8 mouse cellular contexts compared by ENCODE assay signal in genomic region chr8:109436830-109437567, GRCm38 (mm10). TPM values are rescaled to one million over a fixed set of nuclear protein-coding genes. Genes with fewer than 3 reads are reported as not detected.
DNase-seq lines count a peak whose midpoint lies in the region; ATAC-seq and TF ChIP-seq lines count a peak whose summit lies in the region.

No protein-coding gene starts in this region.

- no peak overlapping the region for H3K27ac ChIP-seq in layer of hippocampus, adult 2 months
- H3K27ac ChIP-seq in limb, embryonic 10.5 days, result peak overlapping the region; percentile 78; the same call in 1 of the 2 replicates
- peak overlapping the region; percentile 78 for H3K27ac ChIP-seq in neural tube, embryonic 15.5 days (replicated peaks)

- H3K4me1 ChIP-seq in limb, embryonic 10.5 days, result peaks cover 11% of the 10 kb centered on the region
- peaks cover 6% of the 10 kb centered on the region for H3K4me1 ChIP-seq in neural tube, embryonic 15.5 days

- H3K9ac ChIP-seq in neural tube, embryonic 15.5 days (replicated peaks), result no peak overlapping the region

- intact Hi-C loops in gastrocnemius, postnatal 14 days (cut with DNase I; ENCODE audit: low total_unique reads), result no loop called here

- WGBS in limb, embryonic 10.5 days, result 49% methylated on average over 19 of the region's 19 CpGs
- 12% methylated on average over 19 of the region's 19 CpGs for WGBS in neural tube, embryonic 15.5 days

- DNase-seq in layer of hippocampus, adult 2 months (ENCODE audit: low spot score in 2 of 2), result peak in 1 of 2 experiments; percentile 41
- DNase-seq in layer of hippocampus, adult 9-10 months (ENCODE audit: low spot score), result no peak
- peak; percentile 64 for DNase-seq in embryo, embryonic 9.5 days (ENCODE audit: extremely low spot score)
- DNase-seq in gastrocnemius, postnatal 14 days, result peak; percentile 16
- DNase-seq in limb, embryonic 10.5 days (ENCODE audit: low spot score), result peak; percentile 76
- DNase-seq in adrenal gland, postnatal 4 days (ENCODE audit: low spot score in 2 of 2), result no peak
- no peak for DNase-seq in thymus, adult 18-20 months

- peak; percentile 87 for ATAC-seq in neural tube, embryonic 15.5 days (ENCODE audit: low FRiP score)

- peak overlapping the region; percentile 51 for H3K4me3 ChIP-seq in layer of hippocampus, adult 2 months
- peak overlapping the region; percentile 27 for H3K4me3 ChIP-seq in limb, embryonic 10.5 days
- H3K4me3 ChIP-seq in neural tube, embryonic 15.5 days (replicated peaks), result peak overlapping the region; percentile 29

- no peaks in the 10 kb centered on the region for H3K36me3 ChIP-seq in limb, embryonic 10.5 days
- H3K36me3 ChIP-seq in neural tube, embryonic 15.5 days, result no peaks in the 10 kb centered on the region

- no peaks in the 10 kb centered on the region for H3K27me3 ChIP-seq in limb, embryonic 10.5 days (ENCODE audit: low read depth, poor library complexity, severe bottlenecking)
- no peaks in the 10 kb centered on the region for H3K27me3 ChIP-seq in neural tube, embryonic 15.5 days (replicated peaks)

- H3K4me2 ChIP-seq in neural tube, embryonic 15.5 days, result peak overlapping the region; percentile 50

- no peak for TF ChIP-seq CTCF in layer of hippocampus, adult 2 months (conservative IDR thresholded peaks at IDR 0.05)

- no peaks in the 10 kb centered on the region for H3K9me3 ChIP-seq in limb, embryonic 10.5 days (replicated peaks)
- no peaks in the 10 kb centered on the region for H3K9me3 ChIP-seq in neural tube, embryonic 15.5 days (replicated peaks)

RNA-seq across cellular contexts. Expression of gene Pmfbp1, which starts 56.8 kb away (rescaled TPM):
- total RNA-seq in layer of hippocampus, adult 2 months (2021), result under 1 TPM; 0.10 to 0.12 TPM
- total RNA-seq in gastrocnemius, postnatal 14 days (2021), result under 1 TPM in 1 of 2 experiments, not detected in 1; 0.06 TPM
- 0.05 and 0.08 TPM in 2 replicates for polyA plus RNA-seq in limb, embryonic 10.5 days (2016; fragmentation: Nextera tagmentation; extraction: Ambion mirVana)
- 1.0 and 1.5 TPM in 2 replicates for polyA plus RNA-seq in neural tube, embryonic 15.5 days (2015; fragmentation: Nextera tagmentation; extraction: Ambion mirVana)
- not detected for total RNA-seq in adrenal gland, postnatal 4 days (2021)

Comparison
In these comparisons a context has a peak if more than half of its experiments do, and no peak if none do; other contexts are left out.
1. DNase-seq: peak in embryo, embryonic 9.5 days (single experiment), gastrocnemius, postnatal 14 days (single experiment) and limb, embryonic 10.5 days (single experiment); none in layer of hippocampus, adult 9-10 months (single experiment), adrenal gland, postnatal 4 days (0 of 2) and thymus, adult 18-20 months (0 of 2).
2. Peak in every context shown above with its lines, with median percentiles within 50 percentile points of each other: H3K4me3 ChIP-seq.